Mouse (Mus musculus): Measurements from ENCODE around the gene B3galt4.

GRCm38 (mm10) chr17:33911813-33912414 is 39.4 kb downstream of the B3galt4 start:
- no peak for TF ChIP-seq TAL1 (IDR thresholded peaks at IDR 0.05; ENCODE audit: low read length)
- TF ChIP-seq GATA1 (IDR thresholded peaks at IDR 0.05; ENCODE audit: low read length): no peak

All from erythroblast, embryonic 14.5 days (primary cell).